Mouse (Mus musculus): ENCODE data around the gene Myo3b. TPM values are rescaled to one million over a fixed set of nuclear protein-coding genes. Genes with fewer than 3 reads are reported as not detected.

Gene Myo3b
- polyA plus RNA-seq, 1 experiment from 2014 or later, result not detected

DNA sequence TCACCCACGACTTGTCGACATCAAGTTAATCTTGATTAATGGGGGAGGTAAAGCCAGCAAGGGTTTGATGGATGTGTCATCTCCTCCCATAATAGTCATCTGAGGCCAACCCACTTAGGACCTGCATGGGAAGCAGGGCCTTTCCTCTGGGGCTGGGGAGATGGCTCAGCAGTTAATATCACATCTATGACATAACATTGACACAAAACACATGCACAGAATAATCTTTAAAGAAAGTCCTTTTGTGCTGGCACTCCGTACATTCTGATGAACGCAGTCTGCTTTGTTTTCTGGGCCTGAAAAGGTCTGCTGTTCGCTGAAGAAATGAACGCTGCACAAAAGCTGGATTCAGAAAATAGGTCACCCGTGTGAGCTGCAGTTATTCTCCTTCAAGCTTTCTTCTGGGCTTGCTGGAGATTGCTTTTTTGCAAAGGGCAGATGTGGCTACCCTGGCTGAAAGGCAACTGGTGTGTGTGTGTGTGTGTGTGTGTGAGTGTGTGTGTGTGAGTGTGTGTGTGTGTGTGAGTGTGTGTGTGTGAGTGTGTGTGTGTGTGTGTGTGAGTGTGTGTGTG, 26.9 kb downstream of the Myo3b start:
- H3K4me3 ChIP-seq (replicated peaks), result no peak overlapping the region
- no peak overlapping the region for H3K4me2 ChIP-seq
- H3K27me3 ChIP-seq, result no peaks in the 10 kb centered on the region
- H3K27ac ChIP-seq, result no peak overlapping the region
- WGBS (ENCODE audit: insufficient replicate concordance), result 62% methylated on average over 7 of the region's 7 CpGs
- no peaks in the 10 kb centered on the region for H3K36me3 ChIP-seq
- DNase-seq (no peak), ATAC-seq (ENCODE audit: low read depth) (no peak)
- no peak overlapping the region for H3K9ac ChIP-seq
- no peaks in the 10 kb centered on the region for H3K4me1 ChIP-seq (replicated peaks)
- no peaks in the 10 kb centered on the region for H3K9me3 ChIP-seq (replicated peaks)

DNA sequence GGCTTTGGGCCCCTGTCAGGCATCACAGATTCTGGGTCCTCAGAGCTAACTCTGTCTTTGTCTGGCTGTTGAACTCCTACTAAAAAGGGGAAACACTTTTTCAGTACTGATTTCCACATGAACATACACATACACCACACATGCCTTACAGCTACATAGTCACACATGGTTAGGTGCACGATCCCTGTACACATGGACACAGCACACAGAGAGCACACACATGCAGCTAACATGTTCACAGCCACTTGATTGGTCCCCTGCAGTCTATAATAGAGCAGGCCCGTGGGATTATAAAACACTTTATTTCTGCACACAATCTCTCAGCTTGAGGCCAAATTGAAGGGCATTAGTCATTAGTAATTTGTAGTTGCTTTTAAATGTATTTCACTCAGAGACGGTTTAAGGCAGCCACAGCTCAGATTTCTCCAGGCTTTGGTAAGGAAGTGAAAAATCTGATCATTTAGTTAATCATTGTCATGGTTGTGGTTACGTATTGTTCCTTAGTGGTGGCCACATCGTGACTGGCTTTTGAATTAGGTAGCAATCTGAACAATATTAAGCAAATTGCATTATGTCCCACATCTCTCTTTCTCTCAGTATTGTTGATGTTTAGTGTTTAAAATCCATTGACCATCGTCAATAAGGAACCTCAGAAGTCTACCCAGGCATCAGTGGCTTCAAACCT, 27.6 kb downstream of the Myo3b start:
- Histone ChIP-seq H3K9me3 (replicated peaks) (no peaks in the 10 kb centered on the region), H3K36me3 (no peaks in the 10 kb centered on the region), H3K27ac (no peak overlapping the region), H3K4me2 (no peak overlapping the region), H3K27me3 (no peaks in the 10 kb centered on the region), H3K4me1 (replicated peaks) (no peaks in the 10 kb centered on the region), H3K4me3 (replicated peaks) (no peak overlapping the region), H3K9ac (no peak overlapping the region)
- no peak for ATAC-seq (ENCODE audit: low read depth)
- WGBS (ENCODE audit: insufficient replicate concordance), result 47% methylated on average over 6 of the region's 6 CpGs
- DNase-seq, result no peak

DNA sequence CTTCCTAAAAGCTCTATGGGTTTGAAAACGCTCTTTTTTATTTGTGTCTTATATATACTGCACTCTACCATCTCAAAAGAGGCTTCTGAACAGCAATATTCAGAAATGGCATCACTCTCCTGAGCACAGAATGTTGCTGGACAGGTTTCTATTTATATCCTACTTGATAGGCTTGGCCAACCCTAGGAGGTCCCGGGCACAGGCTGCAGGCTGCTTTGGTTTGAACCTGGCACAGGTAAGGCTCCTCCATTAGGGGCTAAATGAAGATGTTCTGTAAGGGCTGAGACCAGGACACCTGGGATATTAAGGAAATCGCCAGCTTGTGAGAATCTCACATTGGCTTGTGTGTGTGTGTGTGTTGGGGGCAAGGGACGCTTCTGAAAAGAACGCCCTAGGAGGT, 30.9 kb downstream of the Myo3b start:
- H3K4me1 ChIP-seq (replicated peaks), result no peaks in the 10 kb centered on the region
- H3K36me3 ChIP-seq, result no peaks in the 10 kb centered on the region
- H3K9me3 ChIP-seq (replicated peaks), result no peaks in the 10 kb centered on the region
- H3K9ac ChIP-seq, result no peak overlapping the region
- DNase-seq, result no peak
- no peak overlapping the region for H3K4me3 ChIP-seq (replicated peaks)
- ATAC-seq (ENCODE audit: low read depth), result no peak
- no peak overlapping the region for H3K4me2 ChIP-seq
- H3K27me3 ChIP-seq, result no peaks in the 10 kb centered on the region
- H3K27ac ChIP-seq, result no peak overlapping the region
- 63% methylated on average over 5 of the region's 5 CpGs for WGBS (ENCODE audit: insufficient replicate concordance)

DNA sequence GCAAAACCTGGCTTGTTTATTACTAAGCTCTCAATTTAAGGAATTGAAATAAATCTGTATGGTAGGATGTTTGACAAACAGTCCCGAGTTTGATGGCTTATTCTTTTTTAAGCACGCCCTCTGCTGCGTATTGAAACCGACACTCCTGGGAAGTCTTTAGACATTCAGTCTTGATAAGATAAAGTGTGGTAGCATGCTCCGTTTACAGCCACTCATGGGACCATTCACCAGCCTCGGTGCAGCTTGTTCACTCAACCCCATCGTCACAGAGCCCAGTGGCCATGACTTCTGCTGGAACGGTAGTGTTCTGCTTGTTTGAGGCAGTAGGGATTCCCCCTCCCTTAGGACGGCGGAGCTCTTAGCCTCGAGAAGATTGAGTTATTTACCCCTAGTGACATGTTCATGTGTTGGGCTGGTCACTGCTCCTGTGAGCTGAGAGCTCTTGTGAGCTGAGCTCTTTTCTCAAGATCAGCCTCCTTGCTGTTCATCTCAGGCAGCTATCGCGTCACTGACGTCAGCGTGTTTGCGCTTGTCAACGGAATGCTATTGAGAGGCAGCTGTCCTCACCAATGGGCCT, 44.6 kb downstream of the Myo3b start:
- ATAC-seq (ENCODE audit: low read depth), result no peak
- H3K4me3 ChIP-seq (replicated peaks), result no peak overlapping the region
- H3K9me3 ChIP-seq (replicated peaks), result no peaks in the 10 kb centered on the region
- H3K27me3 ChIP-seq, result no peaks in the 10 kb centered on the region
- no peak for DNase-seq
- H3K36me3 ChIP-seq, result no peaks in the 10 kb centered on the region
- H3K9ac ChIP-seq, result no peak overlapping the region
- H3K27ac ChIP-seq, result no peak overlapping the region
- no peak overlapping the region for H3K4me2 ChIP-seq
- no peaks in the 10 kb centered on the region for H3K4me1 ChIP-seq (replicated peaks)
- WGBS (ENCODE audit: insufficient replicate concordance), result 66% methylated on average over 17 of the region's 17 CpGs

DNA sequence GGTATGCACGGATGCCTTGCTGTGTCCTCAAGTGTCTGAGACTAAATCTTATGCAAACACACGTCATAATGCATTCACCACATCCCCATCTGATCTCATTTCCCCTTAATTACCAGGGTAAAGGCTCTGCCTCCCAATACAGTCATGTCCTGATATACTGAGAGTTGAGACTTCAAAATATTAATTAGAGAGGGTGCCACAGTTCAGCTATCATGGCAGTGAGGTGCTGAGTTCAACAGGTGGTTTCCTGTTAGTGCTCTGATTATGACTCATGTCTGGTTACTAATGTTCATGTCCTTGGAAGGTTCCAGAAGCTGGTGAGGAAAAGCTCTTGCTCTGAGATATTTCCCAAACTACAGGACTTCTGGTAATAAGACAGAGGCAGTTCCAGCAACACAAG, 52.3 kb downstream of the Myo3b start:
- Histone ChIP-seq H3K4me3 (replicated peaks) (no peak overlapping the region), H3K36me3 (no peaks in the 10 kb centered on the region), H3K9me3 (replicated peaks) (no peaks in the 10 kb centered on the region), H3K27me3 (no peaks in the 10 kb centered on the region), H3K9ac (no peak overlapping the region), H3K4me1 (replicated peaks) (no peaks in the 10 kb centered on the region), H3K27ac (no peak overlapping the region), H3K4me2 (no peak overlapping the region)
- ATAC-seq (ENCODE audit: low read depth), result no peak
- 24% methylated on average over 2 of the region's 2 CpGs for WGBS (ENCODE audit: insufficient replicate concordance)
- DNase-seq, result no peak

DNA sequence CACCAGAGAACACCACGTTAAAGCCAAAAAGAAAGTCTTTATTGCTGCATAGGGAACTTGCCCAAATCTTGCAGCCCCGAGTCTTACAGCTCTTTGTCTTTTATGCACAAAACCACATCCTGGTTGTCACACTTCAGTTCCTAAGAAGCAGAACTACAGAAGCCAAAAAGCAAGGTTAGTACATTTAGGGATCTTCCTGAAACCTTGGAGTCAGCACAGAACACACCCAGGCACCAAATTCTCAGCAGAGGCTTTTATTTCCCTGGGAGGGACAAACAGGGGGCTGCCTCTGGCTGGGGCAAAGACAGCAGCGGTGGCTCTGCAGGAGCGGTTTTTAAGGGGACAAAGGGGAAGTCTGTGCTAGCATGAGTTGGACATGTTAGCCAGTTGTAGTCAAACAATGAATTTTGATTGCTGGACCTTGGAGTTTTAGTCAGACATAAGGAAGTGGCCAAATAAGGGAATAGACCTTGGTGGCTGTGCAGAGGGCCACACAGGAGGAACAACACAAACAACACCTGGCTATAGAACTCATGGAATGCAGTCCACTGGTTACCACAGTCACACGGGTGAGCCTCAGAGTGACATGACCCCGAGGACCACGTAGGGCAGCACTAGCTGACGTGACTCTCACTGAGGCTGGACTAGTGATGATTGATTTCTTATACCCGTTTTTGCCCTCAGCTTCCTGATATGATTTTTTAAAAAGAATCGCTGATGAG, 53.0 kb downstream of the Myo3b start:
- DNase-seq (no peak), ATAC-seq (ENCODE audit: low read depth) (no peak)
- Histone ChIP-seq H3K9me3 (replicated peaks) (no peaks in the 10 kb centered on the region), H3K36me3 (no peaks in the 10 kb centered on the region), H3K27ac (no peak overlapping the region), H3K27me3 (no peaks in the 10 kb centered on the region), H3K4me2 (no peak overlapping the region), H3K4me3 (replicated peaks) (no peak overlapping the region), H3K4me1 (replicated peaks) (no peaks in the 10 kb centered on the region), H3K9ac (no peak overlapping the region)
- 17% methylated on average over 10 of the region's 10 CpGs for WGBS (ENCODE audit: insufficient replicate concordance)

DNA sequence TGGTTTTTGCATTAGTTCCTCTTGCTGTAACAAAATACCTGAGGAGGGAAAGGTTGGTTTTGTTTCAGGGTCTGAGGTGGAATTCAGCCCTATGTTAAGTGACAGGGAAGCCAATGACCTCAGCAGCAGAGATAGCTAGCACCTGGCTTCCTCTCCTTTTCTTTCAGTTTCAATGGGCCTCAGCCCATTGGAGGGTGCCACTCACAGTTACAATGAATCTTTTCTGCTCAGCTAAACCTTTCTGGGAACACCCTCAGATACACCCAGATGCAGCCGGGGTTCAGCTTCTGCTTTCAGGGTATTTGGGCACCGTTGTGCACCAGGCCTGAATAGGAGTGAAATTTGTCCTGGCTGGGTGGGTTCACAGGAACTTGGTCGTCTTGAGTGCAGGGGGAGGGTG, 53.7 kb downstream of the Myo3b start:
- WGBS (ENCODE audit: insufficient replicate concordance), result 38% methylated on average over 3 of the region's 3 CpGs
- no peaks in the 10 kb centered on the region for H3K9me3 ChIP-seq (replicated peaks)
- ATAC-seq (ENCODE audit: low read depth) (no peak), DNase-seq (no peak)
- H3K4me2 ChIP-seq, result no peak overlapping the region
- no peak overlapping the region for H3K4me3 ChIP-seq (replicated peaks)
- no peaks in the 10 kb centered on the region for H3K36me3 ChIP-seq
- H3K27me3 ChIP-seq, result no peaks in the 10 kb centered on the region
- H3K27ac ChIP-seq, result no peak overlapping the region
- H3K9ac ChIP-seq, result no peak overlapping the region
- H3K4me1 ChIP-seq (replicated peaks), result no peaks in the 10 kb centered on the region

DNA sequence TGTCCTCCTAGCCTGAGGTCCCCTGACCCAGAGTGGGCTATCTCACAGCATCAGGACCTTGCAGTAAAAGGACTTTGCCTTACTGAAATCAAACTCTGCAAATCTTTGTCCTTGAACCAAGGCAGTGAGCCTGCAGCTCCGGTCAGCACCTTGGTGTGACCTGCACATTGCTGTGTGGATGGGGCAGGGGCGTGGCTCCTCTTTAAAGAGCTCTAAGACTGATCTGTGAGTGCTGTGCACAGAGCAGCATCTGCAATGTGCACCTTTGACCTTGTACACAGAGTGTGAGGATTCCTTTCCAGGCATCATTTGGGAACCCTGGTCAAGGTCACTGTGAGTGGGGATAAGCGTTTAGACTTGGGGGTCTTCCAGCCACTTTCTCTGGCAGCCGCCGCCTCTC, 55.5 kb downstream of the Myo3b start:
- no peak overlapping the region for H3K9ac ChIP-seq
- H3K27ac ChIP-seq, result no peak overlapping the region
- H3K4me3 ChIP-seq (replicated peaks), result no peak overlapping the region
- ATAC-seq (ENCODE audit: low read depth) (no peak), DNase-seq (no peak)
- no peaks in the 10 kb centered on the region for H3K9me3 ChIP-seq (replicated peaks)
- H3K36me3 ChIP-seq, result no peaks in the 10 kb centered on the region
- H3K27me3 ChIP-seq, result no peaks in the 10 kb centered on the region
- WGBS (ENCODE audit: insufficient replicate concordance), result 60% methylated on average over 5 of the region's 5 CpGs
- H3K4me2 ChIP-seq, result no peak overlapping the region
- H3K4me1 ChIP-seq (replicated peaks), result no peaks in the 10 kb centered on the region

DNA sequence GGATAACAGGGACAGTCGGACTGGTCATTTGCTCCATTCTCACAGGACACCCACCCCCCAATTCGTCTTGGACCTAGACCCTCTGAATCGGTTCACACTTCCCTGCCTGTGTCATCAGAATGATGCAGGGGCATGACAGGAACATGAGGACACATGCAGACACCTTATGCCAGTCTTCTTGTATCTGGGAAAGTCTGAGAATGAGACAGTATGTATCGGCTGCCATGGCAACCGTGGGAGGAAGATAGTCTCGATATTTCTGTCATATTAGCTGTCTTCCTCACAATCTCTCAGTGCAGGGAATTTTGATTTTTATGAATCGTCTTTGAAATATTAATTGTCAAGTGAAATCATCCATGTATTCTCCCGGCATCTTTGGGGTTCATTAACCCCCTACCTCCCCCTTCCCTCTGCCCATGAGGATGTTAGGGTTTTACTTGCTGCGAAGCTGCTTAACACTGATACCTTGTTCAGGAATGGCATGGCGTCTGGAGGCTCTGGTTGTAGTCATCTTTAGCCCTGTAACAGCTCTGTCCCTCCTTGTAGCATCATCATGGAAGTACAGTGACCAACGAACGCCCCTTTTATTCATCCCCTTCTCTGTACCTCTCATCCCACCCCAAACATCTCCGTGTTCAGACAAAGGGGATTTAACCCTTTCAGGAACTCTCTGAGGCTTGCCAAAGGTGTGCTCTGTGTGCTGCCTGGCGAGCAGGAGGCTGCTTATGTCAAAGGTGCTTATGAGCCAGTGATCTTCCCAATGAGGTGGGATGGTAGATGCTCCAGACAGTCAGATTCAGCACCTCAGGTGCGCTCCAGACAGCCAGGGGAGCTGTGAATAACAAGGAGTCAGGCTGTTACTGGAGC, 58.5 kb downstream of the Myo3b start:
- 55% methylated on average over 15 of the region's 15 CpGs for WGBS (ENCODE audit: insufficient replicate concordance)
- Histone ChIP-seq H3K27ac (no peak overlapping the region), H3K4me2 (no peak overlapping the region), H3K27me3 (no peaks in the 10 kb centered on the region), H3K4me1 (replicated peaks) (no peaks in the 10 kb centered on the region), H3K9me3 (replicated peaks) (no peaks in the 10 kb centered on the region), H3K9ac (no peak overlapping the region), H3K4me3 (replicated peaks) (no peak overlapping the region), H3K36me3 (no peaks in the 10 kb centered on the region)
- ATAC-seq (ENCODE audit: low read depth), result no peak
- DNase-seq, result no peak

DNA sequence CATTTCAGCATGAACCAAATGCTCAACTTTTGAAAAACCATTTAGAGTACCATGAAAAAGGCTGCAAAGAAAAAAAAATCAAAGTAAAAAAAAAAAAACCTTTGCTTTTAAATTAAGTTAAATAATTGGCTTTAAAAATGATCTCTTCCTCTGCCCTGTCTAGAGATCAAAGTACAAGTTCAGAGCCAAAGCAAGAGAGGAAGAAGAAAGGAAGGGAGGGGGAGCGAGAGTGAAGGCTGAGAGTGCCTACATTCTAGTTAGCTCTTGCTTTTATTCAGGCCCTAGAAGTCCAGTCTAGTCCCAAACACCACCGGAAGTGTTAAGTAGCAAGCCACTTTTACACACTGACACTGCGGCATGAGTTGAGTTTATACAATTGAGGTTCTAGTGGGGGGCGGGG, 60.5 kb downstream of the Myo3b start:
- no peak for ATAC-seq (ENCODE audit: low read depth)
- no peak overlapping the region for H3K27ac ChIP-seq
- H3K4me2 ChIP-seq, result no peak overlapping the region
- DNase-seq, result no peak
- no peaks in the 10 kb centered on the region for H3K27me3 ChIP-seq
- H3K9ac ChIP-seq, result no peak overlapping the region
- H3K9me3 ChIP-seq (replicated peaks), result no peaks in the 10 kb centered on the region
- H3K4me3 ChIP-seq (replicated peaks), result no peak overlapping the region
- WGBS (ENCODE audit: insufficient replicate concordance), result 72% methylated on average over 4 of the region's 4 CpGs
- no peaks in the 10 kb centered on the region for H3K4me1 ChIP-seq (replicated peaks)
- H3K36me3 ChIP-seq, result no peaks in the 10 kb centered on the region

Data from liver, embryonic 13.5 days (tissue).